Mouse (Mus musculus) myocyte (in vitro differentiated cells): Measurements from ENCODE around the gene Pkd1l3.

ENCODE experiments used
- E2F4 ChIP-seq: IDR thresholded peaks from one replicate; pipeline ENCODE4 v1.6.1; 2011; ENCODE audit warnings: mild to moderate bottlenecking, control low read depth, moderate library complexity; ENCODE audit not compliant: insufficient read depth
- MAX ChIP-seq: IDR thresholded peaks from one replicate; pipeline ENCODE4 v1.6.1; 2011; ENCODE audit warnings: low read depth, mild to moderate bottlenecking, control low read depth
- MYOG ChIP-seq, 3 experiments: IDR thresholded peaks; one replicate each; pipeline ENCODE4 v1.6.1; 2011; ENCODE audit warnings: control low read depth in 2 of 3, low read depth in 2 of 3, mild to moderate bottlenecking in 2 of 3; ENCODE audit not compliant: insufficient read length in 2 of 3, control insufficient read depth in 1 of 3, insufficient read depth in 1 of 3
- POLR2A ChIP-seq: IDR thresholded peaks from one replicate; pipeline ENCODE4 v1.6.1; 2011; ENCODE audit warnings: low read depth, mild to moderate bottlenecking, control low read depth, moderate library complexity; ENCODE audit not compliant: insufficient read length
- POLR2AphosphoS2 ChIP-seq: IDR thresholded peaks from one replicate; pipeline ENCODE4 v1.6.1; 2011; ENCODE audit warnings: low read depth, control low read depth; ENCODE audit not compliant: insufficient read length

DNA sequence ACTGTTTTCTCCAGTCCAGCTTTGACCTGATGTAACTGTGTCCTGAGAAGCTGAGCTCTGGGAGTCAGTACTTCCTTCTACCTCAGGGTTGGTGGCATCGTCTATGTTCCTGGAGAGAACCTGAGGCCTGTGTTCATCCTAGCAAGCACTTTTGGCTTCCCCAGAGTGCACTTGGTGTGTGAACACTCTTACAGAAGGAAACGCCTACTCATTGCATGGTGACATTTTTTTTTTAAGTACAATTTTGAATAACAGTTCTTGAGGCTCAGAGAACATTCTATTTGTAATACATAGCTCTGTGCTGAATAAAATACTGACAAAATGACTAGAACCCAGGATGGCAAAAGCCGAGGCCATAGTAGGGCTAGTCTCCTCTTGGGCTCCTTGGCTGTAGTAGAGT, 42.5 kb downstream of the Pkd1l3 start:
- TF ChIP-seq POLR2AphosphoS2, result no peak
- no peak for TF ChIP-seq MYOG (IDR thresholded peaks at IDR 0.05; ENCODE audit: control insufficient read depth in 1 of 3, insufficient read depth in 1 of 3, insufficient read length in 2 of 3, low read depth in 2 of 3)
- TF ChIP-seq POLR2A, result no peak
- no peak for TF ChIP-seq MAX
- no peak for TF ChIP-seq E2F4
